Mouse (Mus musculus) activated CD4-positive, CD25-positive, alpha-beta regulatory T cell, adult 4 months (primary cell): ENCODE measurements around the gene Tnfsf8. TPM values are rescaled to one million over a fixed set of nuclear protein-coding genes. Genes with fewer than 3 reads are reported as not detected.

Experiments used
- ATAC-seq: one replicate; pipeline ENCODE4 v1.8.0; 2017
- polyA plus RNA-seq, 2 experiments: library from polyadenylated mRNA; unstranded; fragments of 100-300 nt; shearing (Covaris generic); gene quantifications; one replicate each; pipeline ENCODE4 v1.2.1; 2017

Gene Tnfsf8
- polyA plus RNA-seq = 10 to 100 TPM; 71.6 to 77.3 TPM

DNA sequence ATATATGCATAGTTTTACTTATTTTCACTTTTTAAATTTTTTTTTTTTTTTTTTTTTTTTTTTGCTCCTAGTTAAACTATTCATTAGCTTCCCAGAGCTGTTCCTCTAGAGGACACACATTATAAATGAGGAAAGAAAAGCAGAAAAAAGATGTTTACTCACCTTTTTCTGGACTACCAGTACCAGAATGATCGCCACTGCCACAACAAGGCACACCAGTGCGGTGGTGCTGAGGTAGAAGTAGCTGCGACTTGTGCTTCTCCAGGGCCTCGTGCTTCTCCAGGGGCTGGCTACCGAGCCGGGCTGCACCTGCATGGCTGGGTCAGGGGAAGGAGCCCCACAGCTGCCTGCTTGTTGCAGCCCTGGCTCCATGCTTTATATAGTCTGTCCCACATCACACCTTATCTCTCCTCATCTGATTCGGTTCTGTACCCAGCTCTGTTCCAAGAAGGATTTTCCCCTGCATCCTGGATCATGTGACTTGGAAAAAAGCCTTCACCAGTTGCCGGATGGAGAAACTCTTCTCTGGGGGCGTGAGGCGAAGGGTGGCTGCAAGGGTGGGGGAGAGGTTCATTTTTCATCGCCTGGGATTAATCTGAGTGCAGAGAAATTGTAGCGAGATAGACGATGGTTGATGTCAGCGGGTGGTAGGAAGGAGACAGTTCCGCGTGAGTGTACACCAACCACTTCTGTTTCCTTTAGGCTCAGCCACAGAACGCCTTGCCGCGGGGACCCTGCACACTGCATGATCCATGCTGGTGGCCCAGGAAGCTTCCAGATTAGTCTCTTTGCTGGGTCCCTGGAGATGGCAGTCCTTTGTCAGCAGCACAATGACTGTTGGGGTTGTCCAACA lies at the start of gene Tnfsf8:
TSS of gene Tnfsf8 (minus strand) at position 660 of the 853 bp plus-strand sequence.
- peak; percentile 57 for ATAC-seq

DNA sequence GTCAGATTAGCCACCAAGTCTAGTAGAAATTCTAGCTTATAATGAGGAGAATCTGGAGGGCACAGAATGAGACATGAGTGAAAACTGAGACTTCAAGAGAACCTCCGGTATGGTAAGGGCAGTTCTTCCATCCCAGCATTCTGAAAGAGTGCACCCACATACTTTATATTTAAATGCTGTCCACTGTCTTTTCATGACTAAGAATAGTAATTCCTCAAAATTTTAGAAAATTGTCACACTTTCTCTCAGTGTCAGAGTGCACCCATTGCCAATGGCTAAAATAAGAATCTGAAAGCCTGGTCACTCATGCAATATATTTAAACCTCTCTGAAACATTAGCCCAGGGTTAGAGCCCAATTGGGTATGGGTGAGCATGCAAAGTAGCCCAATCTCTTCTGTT lies 47.4 kb upstream of the Tnfsf8 start:
- ATAC-seq = no peak

GRCm38 (mm10) chr4:63907473-63907872 lies 46.3 kb upstream of the Tnfsf8 start:
- ATAC-seq = no peak

DNA sequence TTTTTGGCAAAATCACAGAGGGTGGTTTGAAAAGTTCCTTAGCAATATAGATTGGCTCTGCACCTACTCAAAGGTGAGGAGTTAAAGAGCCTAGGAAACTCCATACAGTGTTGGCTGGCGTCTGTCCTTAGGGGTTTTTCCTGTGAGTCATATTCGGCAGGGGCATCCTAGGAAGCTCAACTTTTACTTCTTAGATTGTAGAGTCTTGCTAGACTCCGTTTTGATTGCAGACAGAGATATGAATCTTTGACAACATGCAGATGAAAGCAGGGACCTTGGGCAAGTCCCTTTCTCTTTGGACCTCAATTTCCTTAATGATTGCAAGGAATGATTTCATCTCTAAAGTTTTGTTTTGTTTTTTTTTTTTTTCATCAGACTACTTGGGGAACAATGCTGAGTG lies 44.9 kb upstream of the Tnfsf8 start:
- ATAC-seq = peak; percentile 60

DNA sequence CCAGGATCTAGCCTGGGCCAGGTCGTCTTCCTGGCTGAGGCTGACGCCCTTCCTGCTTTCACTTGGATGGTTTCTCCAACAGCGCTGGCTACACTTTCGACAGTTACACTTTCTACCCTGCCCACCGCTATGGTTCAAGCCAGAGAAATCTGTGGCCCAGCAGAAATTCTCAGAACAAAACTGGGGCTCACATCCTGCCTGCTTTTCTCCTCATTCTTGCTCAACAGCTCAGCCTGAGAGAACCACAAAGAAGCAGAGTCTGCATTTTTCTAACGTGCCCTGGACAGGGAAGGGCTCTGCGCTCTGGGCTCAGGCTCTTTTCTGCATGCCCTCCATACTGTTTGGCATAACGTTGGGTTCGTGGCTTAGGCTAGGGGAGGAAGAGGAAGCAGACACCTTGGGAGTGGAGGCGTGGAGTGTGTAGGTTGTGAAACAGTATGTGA lies 38.0 kb upstream of the Tnfsf8 start:
- peak; percentile 68 for ATAC-seq

DNA sequence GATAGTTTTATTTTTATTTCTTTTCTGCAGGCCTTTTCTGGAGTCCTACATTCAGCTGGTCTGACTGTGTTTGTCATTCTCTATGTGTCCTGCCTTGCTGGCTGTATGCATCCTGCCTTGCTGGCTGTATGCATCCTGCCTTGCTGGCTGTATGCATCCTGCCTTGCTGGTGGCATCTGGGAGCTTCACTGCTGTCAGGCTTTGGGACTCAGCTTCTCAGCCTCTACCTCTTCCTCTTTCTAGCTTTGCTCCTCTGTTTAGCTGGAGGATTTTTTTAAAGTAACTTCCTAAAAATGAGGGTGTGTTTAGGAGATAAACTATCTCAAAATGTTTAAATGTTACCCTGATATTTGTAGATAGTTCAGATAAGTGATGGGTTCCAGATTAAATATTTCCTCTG lies 36.0 kb upstream of the Tnfsf8 start:
- ATAC-seq = no peak

DNA sequence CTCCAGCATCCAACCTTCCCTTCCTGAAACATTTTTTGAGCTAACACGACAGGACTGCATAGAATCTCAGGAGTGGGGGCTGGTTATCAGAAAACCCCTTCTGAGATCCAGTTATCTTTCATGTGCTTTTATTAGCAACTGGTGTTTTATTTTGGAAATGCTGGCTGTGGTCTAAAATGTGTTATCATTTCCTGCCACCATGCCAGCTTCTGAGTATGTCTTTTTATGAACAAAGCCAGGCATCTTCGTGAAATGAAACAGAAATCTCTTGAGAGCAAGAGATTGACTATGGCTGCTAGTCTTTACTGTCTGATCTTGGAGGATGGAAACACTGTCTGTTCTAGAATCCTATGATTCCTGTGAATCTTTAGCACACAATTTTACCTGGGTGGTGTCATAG lies 25.0 kb upstream of the Tnfsf8 start:
- peak; percentile 43 for ATAC-seq

GRCm38 (mm10) chr4:63876720-63877119 lies 15.6 kb upstream of the Tnfsf8 start:
- ATAC-seq = no peak

DNA sequence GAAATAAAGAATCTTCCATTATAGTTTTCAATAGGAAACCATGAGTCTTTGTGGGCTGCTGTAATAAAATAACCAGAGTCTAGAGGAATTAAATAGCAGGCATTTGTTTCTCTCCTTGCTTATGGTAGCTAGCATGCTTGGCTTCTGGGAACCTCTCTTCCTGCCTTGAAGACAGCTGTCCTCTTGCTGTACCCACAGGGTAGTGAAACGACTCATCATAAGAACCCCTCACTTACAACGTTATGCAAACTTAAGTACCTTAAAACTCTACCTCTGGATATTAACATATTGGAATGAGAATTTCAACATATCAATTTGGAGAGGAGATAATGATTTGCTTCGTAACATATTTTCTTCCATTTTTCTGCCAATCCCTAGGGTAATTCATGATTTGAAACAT lies 14.3 kb upstream of the Tnfsf8 start:
- ATAC-seq = no peak

DNA sequence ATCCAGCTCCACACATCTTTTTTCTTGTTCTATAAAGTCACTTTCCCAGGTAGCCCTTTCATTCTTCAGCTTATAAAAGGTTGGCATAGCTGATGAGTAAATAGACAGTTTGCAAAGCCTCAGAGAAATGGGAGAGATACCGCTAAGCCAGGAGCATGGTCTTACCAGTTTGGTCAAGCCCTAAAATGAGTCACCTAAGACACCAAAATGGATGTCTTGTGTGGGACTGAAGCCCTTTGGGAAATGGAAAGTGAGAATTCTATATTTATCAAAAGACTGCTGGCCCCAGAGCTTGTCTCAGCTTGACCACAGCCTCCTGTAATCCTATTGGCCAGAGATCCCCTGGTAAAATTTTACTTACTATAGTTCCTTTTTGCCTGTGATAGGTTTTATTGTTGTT lies 9.5 kb upstream of the Tnfsf8 start:
- ATAC-seq = no peak

GRCm38 (mm10) chr4:63868770-63869169 lies 7.6 kb upstream of the Tnfsf8 start:
- ATAC-seq = peak; percentile 64

DNA sequence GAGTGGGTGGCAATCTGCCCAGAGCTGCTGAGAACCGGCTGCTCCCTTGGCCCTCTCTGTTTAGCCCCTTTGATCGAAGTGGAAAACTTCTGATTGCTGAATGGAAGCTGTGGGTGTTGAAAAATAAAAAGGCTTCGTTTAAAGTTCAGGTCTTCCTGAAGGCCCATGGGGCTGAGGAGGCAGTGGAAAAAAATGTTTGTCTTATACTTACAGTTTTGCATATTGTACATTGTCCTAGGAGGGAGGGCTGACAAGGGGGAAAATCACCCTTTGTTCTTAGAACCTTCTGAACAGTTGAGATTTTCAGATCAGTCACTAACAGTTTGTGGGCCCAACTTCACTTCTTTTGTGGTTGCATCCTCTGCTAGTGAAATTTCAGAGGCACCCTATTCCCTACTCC lies 1.8 kb upstream of the Tnfsf8 start:
- ATAC-seq = peak; percentile 21

- no peak for ATAC-seq
Observed at GRCm38 (mm10) chr4:63862092-63862697, 1.0 kb upstream of the Tnfsf8 start.

- no peak for ATAC-seq
Observed at GRCm38 (mm10) chr4:63860236-63860635, 911 bp downstream of the Tnfsf8 start.

GRCm38 (mm10) chr4:63859785-63860203 lies 1.4 kb downstream of the Tnfsf8 start:
- ATAC-seq = peak; percentile 31

DNA sequence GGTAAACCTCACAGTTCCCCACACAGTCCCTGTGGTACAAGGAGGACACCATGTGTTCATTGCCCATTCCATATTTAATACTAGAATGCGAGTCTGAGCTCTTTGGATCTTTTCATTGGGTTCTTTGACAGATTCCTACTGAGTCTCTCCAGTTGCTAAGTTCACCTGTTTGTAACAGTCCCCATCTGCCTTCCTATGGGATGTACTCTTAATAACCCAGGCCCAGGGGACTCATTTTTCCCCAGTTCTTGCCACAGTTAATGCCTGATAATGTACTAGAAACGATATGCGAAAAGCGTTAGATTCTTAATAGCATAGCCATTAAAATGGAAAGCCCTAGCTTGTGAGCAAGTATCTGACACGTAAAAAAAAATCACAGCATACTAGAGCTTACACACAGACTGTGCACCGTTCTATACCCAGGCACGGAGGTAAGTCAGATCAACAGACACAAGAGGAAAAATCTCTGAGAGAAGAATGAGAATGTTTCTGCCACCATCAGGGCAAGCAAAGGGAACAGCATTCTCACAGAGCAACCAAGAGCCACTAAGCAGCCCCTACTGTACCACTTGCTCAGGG lies 2.4 kb downstream of the Tnfsf8 start:
- ATAC-seq = no peak

DNA sequence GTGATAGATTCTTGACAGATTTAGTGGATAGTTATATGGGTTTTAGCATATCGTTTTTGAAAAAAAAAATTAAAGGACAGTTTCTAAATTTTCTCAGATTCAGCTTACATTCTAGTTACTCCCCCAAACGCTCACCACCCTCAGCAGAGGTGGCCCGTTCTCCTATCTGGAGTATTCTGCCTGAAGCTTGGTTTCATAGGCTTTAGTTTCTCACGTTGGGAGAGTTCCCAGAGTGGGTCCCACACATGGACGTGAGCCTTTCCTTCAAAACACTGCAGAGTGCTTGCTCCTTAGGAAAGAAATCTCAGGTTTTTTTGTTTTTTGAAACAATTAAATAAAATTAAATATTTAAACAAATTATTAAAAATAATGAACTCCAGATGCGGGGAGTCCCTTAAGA lies 4.4 kb downstream of the Tnfsf8 start:
- ATAC-seq = no peak

DNA sequence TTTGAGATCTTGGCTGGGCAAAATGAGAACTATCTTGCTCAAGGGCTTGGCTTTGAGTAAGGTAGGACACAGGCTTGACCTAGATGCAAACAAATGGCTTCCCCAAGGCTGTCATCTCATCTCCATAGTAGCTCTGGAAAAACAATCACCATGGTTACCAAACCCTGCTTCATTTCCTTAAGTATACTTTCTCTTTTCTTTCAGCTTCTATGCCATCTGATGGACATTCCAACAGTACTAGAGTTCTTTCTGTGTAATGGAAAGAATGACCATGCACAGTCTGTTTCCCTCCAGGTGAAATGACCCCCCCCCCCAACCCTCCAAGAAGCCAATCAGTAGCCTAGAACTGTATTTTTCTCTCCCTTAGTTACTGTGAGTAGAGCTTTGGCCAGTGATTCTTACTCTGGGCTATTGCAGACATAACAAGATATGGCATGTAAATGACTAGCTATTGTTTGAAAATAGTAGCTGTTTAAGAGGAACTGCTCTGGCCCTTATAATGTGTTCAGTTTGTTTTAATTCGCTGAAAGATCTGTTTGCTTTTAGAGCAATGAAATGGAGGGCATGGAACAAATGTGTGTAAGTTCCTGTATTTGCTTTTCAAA lies 7.3 kb downstream of the Tnfsf8 start:
- ATAC-seq = peak; percentile 59

GRCm38 (mm10) chr4:63850082-63850481 lies 11.1 kb downstream of the Tnfsf8 start:
- no peak for ATAC-seq

DNA sequence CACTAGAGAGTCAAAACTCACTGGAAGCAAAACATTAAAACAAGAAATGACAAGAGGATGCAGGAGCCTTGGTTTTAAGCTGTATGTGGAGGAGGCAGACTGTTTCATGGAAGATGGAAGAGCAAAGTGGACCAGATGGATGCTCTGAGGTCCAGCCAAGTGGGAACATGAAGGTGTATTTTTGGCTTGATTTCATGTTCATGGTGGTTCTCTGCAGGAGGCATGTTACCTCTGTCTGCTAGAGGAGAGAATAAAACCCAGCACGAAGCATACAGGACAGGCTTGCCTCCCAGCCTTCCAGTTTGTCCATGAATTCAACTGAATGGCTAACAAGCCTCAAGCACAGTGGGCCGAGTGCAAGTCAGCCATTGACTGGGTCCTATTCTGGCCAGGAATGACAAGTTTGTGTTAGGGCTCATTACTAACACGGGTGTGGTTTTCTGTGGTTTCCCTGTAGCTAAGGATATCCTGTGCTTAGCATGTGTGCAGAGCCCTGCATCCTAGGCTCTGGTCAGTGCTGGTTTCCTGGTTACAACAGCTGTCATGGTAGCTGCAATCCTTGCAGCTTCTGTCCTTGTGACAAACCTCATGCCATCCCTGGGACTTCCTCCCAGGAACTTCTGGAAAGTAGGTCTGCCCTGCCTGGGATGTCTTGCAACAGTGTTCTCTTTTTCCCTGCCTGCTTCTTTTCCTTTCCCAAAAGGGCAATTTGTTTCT lies 14.1 kb downstream of the Tnfsf8 start:
- ATAC-seq = peak; percentile 50

DNA sequence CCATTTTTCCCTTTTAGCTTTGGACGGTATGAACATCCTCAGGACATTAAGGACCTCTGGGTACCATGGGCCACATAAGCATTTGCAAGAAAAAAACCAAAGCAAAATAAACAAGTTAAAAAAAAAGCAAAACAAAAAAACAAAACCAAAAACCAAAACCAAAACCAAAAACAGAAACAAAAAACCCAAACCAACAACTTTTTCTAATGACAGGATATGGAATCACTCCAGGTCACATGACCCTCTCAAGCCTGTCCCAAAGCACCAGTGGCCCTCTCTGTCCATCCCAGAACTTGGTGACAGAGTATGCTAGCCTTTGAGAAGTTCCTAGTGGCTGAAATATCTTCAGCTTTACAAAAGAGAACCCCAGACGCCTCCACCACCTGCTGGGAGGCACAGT lies 15.4 kb downstream of the Tnfsf8 start:
- peak; percentile 11 for ATAC-seq

- ATAC-seq = no peak
Observed at GRCm38 (mm10) chr4:63843924-63844323, 17.2 kb downstream of the Tnfsf8 start.

GRCm38 (mm10) chr4:63842278-63842677 lies 18.9 kb downstream of the Tnfsf8 start:
- peak; percentile 59 for ATAC-seq
